Mouse (Mus musculus): ENCODE measurements around the gene Camta1. TPM values are rescaled to one million over a fixed set of nuclear protein-coding genes. Genes with fewer than 3 reads are reported as not detected.

Camta1 gene
- polyA plus RNA-seq, 2 experiments, result 7.3 to 32.8 TPM

DNA sequence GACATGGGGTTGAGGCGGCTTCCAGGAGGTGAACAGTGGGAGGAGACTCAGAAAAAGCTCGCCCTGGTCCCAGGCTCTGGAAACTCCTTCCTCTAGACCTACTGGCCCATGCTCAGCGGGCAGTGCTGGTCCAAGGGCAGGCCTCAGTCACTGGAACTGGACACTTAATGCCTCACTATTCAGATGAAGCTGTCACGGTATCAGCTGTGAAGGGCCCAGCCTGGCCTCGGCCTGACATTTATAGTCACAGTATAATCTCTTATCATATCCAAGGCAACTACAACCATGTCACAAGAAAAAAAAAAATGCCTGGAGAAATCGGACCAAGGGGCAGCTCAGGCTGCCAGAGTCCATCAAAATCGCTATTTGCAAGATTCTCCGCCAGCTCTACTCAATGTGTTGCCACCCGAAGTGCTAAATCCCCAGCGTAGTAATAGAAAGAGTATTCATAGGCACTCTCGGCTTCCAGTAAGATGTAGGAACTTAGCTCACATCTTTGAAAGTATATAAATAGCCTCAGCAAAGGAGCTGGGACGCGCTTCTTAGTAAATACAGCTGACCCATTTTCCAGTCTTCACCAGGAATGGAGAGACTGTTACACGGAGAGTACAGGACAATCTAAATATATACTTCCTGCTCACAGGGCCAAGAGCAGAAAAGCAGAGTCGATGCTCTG is 110.3 kb downstream of the Camta1 start:
- H3K4me3 ChIP-seq (ENCODE audit: insufficient read depth in 1 of 2, low read depth in 2 of 2, low read length in 2 of 2), result no peak overlapping the region
- H3K9ac ChIP-seq (replicated peaks), result no peak overlapping the region
- H3K27me3 ChIP-seq (ENCODE audit: control insufficient read depth, insufficient read depth, low read length), result no peaks in the 10 kb centered on the region
- no peak for DNase-seq (ENCODE audit: low read depth in 3 of 3, low spot score in 3 of 3)
- ATAC-seq (ENCODE audit: insufficient read depth), result no peak
- WGBS (ENCODE audit: insufficient replicate concordance), result 65% methylated on average over 15 of the region's 15 CpGs
- TF ChIP-seq CTCF (IDR thresholded peaks at IDR 0.05; ENCODE audit: low read depth) (no peak), EP300 (IDR thresholded peaks at IDR 0.05; ENCODE audit: low read depth) (no peak)
- H3K36me3 ChIP-seq (replicated peaks; ENCODE audit: control insufficient read depth, insufficient read depth, low read depth), result no peaks in the 10 kb centered on the region
- peaks cover 0 to 4% of the 10 kb centered on the region in 2 experiments; a peak in 1 of 4 replicates for H3K4me1 ChIP-seq (replicated peaks; ENCODE audit: control insufficient read depth in 2 of 2, insufficient read depth in 2 of 2, low read length in 1 of 2)
- no peaks in the 10 kb centered on the region for H3K9me3 ChIP-seq (ENCODE audit: control insufficient read depth, low read length)
- no peak overlapping the region for H3K27ac ChIP-seq
- H3K4me2 ChIP-seq (ENCODE audit: low read depth), result no peak overlapping the region

DNA sequence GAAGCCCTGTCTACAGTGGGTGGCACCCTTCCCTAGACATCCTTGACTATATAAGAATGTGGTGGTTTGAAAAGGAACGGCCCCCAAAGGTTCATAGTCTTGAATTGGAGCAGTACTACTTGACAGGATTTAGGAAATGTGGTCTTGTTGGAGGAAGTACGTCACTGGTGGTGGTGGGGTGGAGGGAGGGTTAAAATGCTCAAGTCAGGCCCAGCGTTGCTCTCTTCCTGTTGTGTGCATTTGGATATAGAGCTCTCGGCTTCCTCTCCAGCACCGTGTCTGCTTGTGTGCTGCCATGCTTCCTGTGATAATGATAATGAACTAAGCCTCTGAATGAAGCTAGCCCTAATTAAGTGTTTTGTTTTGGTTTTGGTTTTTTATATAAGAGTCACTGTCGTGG is 114.0 kb downstream of the Camta1 start:
- TF ChIP-seq EP300 (IDR thresholded peaks at IDR 0.05; ENCODE audit: low read depth), result no peak
- TF ChIP-seq CTCF (IDR thresholded peaks at IDR 0.05; ENCODE audit: low read depth), result no peak
- H3K27me3 ChIP-seq (ENCODE audit: control insufficient read depth, insufficient read depth, low read length), result no peaks in the 10 kb centered on the region
- no peak for DNase-seq (ENCODE audit: low read depth in 3 of 3, low spot score in 3 of 3)
- H3K9ac ChIP-seq (replicated peaks), result no peak overlapping the region
- H3K27ac ChIP-seq, result no peak overlapping the region
- H3K4me3 ChIP-seq (ENCODE audit: insufficient read depth in 1 of 2, low read depth in 2 of 2, low read length in 2 of 2), result no peak overlapping the region
- H3K9me3 ChIP-seq (ENCODE audit: control insufficient read depth, low read length), result no peaks in the 10 kb centered on the region
- H3K4me2 ChIP-seq (ENCODE audit: low read depth), result no peak overlapping the region
- ATAC-seq (ENCODE audit: insufficient read depth), result no peak
- 23% methylated on average over 6 of the region's 6 CpGs for WGBS (ENCODE audit: insufficient replicate concordance)
- H3K4me1 ChIP-seq (replicated peaks; ENCODE audit: control insufficient read depth in 2 of 2, insufficient read depth in 2 of 2, low read length in 1 of 2), result peaks cover 5 to 13% of the 10 kb centered on the region in 2 experiments
- H3K36me3 ChIP-seq (replicated peaks; ENCODE audit: control insufficient read depth, insufficient read depth, low read depth), result no peaks in the 10 kb centered on the region

DNA sequence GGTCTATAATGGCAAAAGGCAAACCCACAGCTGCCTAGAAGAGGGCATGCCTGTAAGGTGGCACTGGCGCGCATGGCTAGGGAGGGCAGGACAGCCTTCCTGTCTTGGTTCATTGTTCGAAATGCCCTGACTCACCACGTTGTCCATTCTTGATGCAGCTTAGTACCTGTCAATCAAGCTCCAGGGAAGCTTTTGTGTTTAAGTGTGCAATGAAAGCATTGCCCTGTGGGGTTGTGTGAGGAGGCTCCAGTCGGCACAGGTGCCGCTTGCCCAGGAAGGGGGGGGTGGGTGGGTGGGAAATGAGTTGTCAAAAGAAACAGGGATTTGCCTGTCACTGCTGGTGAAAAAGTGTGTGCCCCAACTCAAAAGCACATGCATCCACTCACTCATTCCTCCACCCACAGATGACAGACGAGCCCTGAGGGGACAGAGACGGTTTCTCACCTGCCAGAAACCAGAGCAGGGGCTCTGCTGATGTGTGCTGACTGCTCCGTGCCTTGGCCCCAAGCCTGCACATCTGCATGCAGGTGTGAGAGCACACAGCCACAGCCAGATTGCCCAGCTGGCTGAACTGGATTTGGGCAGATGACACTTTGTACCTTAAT is 115.6 kb downstream of the Camta1 start:
- DNase-seq (ENCODE audit: low read depth in 3 of 3, low spot score in 3 of 3), result no peak
- no peaks in the 10 kb centered on the region for H3K9me3 ChIP-seq (ENCODE audit: control insufficient read depth, low read length)
- WGBS (ENCODE audit: insufficient replicate concordance), result 75% methylated on average over 9 of the region's 9 CpGs

GRCm38 (mm10) chr4:151741249-151742137 is 120.2 kb downstream of the Camta1 start:
- WGBS (ENCODE audit: insufficient replicate concordance), result 12% methylated on average over 20 of the region's 20 CpGs
- Histone ChIP-seq H3K4me3 (ENCODE audit: insufficient read depth in 1 of 2, low read depth in 2 of 2, low read length in 2 of 2) (no peak overlapping the region), H3K9ac (replicated peaks) (peak overlapping the region; percentile 21), H3K4me2 (ENCODE audit: low read depth) (peak overlapping the region; percentile 34), H3K9me3 (ENCODE audit: control insufficient read depth, low read length) (no peaks in the 10 kb centered on the region), H3K4me1 (replicated peaks; ENCODE audit: control insufficient read depth in 2 of 2, insufficient read depth in 2 of 2, low read length in 1 of 2) (peaks cover 20 to 37% of the 10 kb centered on the region in 2 experiments), H3K27ac (peak overlapping the region; percentile 43), H3K36me3 (replicated peaks; ENCODE audit: control insufficient read depth, insufficient read depth, low read depth) (no peaks in the 10 kb centered on the region), H3K27me3 (ENCODE audit: control insufficient read depth, insufficient read depth, low read length) (no peaks in the 10 kb centered on the region)
- ATAC-seq (ENCODE audit: insufficient read depth) (peak; percentile 78), DNase-seq (ENCODE audit: low read depth in 3 of 3, low spot score in 3 of 3) (peak in 2 of 3 experiments; percentile 13 to 56)
- TF ChIP-seq CTCF (IDR thresholded peaks at IDR 0.05; ENCODE audit: low read depth), result no peak
- peak; percentile 90 for TF ChIP-seq EP300 (IDR thresholded peaks at IDR 0.05; ENCODE audit: low read depth)

More for the DNA sequence above, 115.6 kb downstream of the Camta1 start:
- no peak for ATAC-seq (ENCODE audit: insufficient read depth)
- H3K4me3 ChIP-seq (ENCODE audit: insufficient read depth in 1 of 2, low read depth in 2 of 2, low read length in 2 of 2), result no peak overlapping the region
- peaks cover 14 to 27% of the 10 kb centered on the region in 2 experiments for H3K4me1 ChIP-seq (replicated peaks; ENCODE audit: control insufficient read depth in 2 of 2, insufficient read depth in 2 of 2, low read length in 1 of 2)
- H3K27me3 ChIP-seq (ENCODE audit: control insufficient read depth, insufficient read depth, low read length), result no peaks in the 10 kb centered on the region
- no peak for TF ChIP-seq EP300 (IDR thresholded peaks at IDR 0.05; ENCODE audit: low read depth)
- no peak overlapping the region for H3K9ac ChIP-seq (replicated peaks)
- H3K36me3 ChIP-seq (replicated peaks; ENCODE audit: control insufficient read depth, insufficient read depth, low read depth), result no peaks in the 10 kb centered on the region
- H3K4me2 ChIP-seq (ENCODE audit: low read depth), result no peak overlapping the region
- H3K27ac ChIP-seq, result no peak overlapping the region
